Mouse (Mus musculus): Measurements from ENCODE around the gene Cyb561d1. TPM values are rescaled to one million over a fixed set of nuclear protein-coding genes. Genes with fewer than 3 reads are reported as not detected.
"Not testable (repeated sequence)": the region's sequence is repeated elsewhere in the genome, so short reads cannot be mapped to it uniquely, and the experiment has no call there.

Cyb561d1 gene
- 1.6 and 2.1 TPM in 2 replicates for polyA plus RNA-seq (2016; fragmentation: Nextera tagmentation; extraction: Ambion mirVana)

GRCm38 (mm10) chr3:108200329-108201323, at the start of gene Cyb561d1:
Gene Cyb561d1 (minus strand): TSS chr3:108201212.
- peak; percentile 93 for DNase-seq (ENCODE audit: low spot score)
- Histone ChIP-seq H3K4me1 (peaks cover 62% of the 10 kb centered on the region), H3K27ac (peak within 1 kb of the TSS; percentile 83), H3K27me3 (ENCODE audit: low read depth, poor library complexity, severe bottlenecking) (no peaks in the 10 kb centered on the region), H3K9me3 (replicated peaks) (no peaks in the 10 kb centered on the region), H3K4me3 (peak within 1 kb of the TSS; percentile 67), H3K36me3 (peaks cover 57% of the 10 kb centered on the region)
- 3% methylated on average over 44 of the region's 44 CpGs for WGBS

GRCm38 (mm10) chr3:108246857-108247256, 45.8 kb upstream of the Cyb561d1 start:
- H3K36me3 ChIP-seq = no peaks in the 10 kb centered on the region
- H3K9me3 ChIP-seq (replicated peaks) = no peaks in the 10 kb centered on the region
- 91% methylated on average over 2 of the region's 2 CpGs for WGBS
- H3K27ac ChIP-seq = no peak overlapping the region
- no peak overlapping the region for H3K4me3 ChIP-seq
- H3K27me3 ChIP-seq (ENCODE audit: low read depth, poor library complexity, severe bottlenecking) = no peaks in the 10 kb centered on the region
- H3K4me1 ChIP-seq = no peaks in the 10 kb centered on the region
- no peak for DNase-seq (ENCODE audit: low spot score)

GRCm38 (mm10) chr3:108241243-108241839, 40.3 kb upstream of the Cyb561d1 start:
- WGBS = 95% methylated on average over 3 of the region's 3 CpGs
- Histone ChIP-seq H3K9me3 (replicated peaks) (no peaks in the 10 kb centered on the region), H3K36me3 (no peaks in the 10 kb centered on the region), H3K4me1 (no peaks in the 10 kb centered on the region), H3K4me3 (no peak overlapping the region), H3K27ac (no peak overlapping the region), H3K27me3 (ENCODE audit: low read depth, poor library complexity, severe bottlenecking) (no peaks in the 10 kb centered on the region)
- no peak for DNase-seq (ENCODE audit: low spot score)

GRCm38 (mm10) chr3:108237474-108238102, 36.6 kb upstream of the Cyb561d1 start:
- WGBS = 85% methylated on average over 4 of the region's 4 CpGs
- not testable (repeated sequence) for H3K27me3 ChIP-seq (ENCODE audit: low read depth, poor library complexity, severe bottlenecking); H3K4me3 ChIP-seq; DNase-seq (ENCODE audit: low spot score); H3K4me1 ChIP-seq; H3K36me3 ChIP-seq; H3K27ac ChIP-seq; H3K9me3 ChIP-seq (replicated peaks)

GRCm38 (mm10) chr3:108231646-108232045, 30.6 kb upstream of the Cyb561d1 start:
- H3K9me3 ChIP-seq (replicated peaks) = no peaks in the 10 kb centered on the region
- no peak overlapping the region for H3K4me3 ChIP-seq
- H3K27ac ChIP-seq = no peak overlapping the region
- no peaks in the 10 kb centered on the region for H3K36me3 ChIP-seq
- 84% methylated on average over 4 of the region's 4 CpGs for WGBS
- DNase-seq (ENCODE audit: low spot score) = no peak
- H3K27me3 ChIP-seq (ENCODE audit: low read depth, poor library complexity, severe bottlenecking) = peaks cover 26% of the 10 kb centered on the region
- H3K4me1 ChIP-seq = peaks cover 2% of the 10 kb centered on the region

- no peaks in the 10 kb centered on the region for H3K9me3 ChIP-seq (replicated peaks)
- peaks cover 68% of the 10 kb centered on the region for H3K27me3 ChIP-seq (ENCODE audit: low read depth, poor library complexity, severe bottlenecking)
- 73% methylated on average over 2 of the region's 2 CpGs for WGBS
- no peak overlapping the region for H3K27ac ChIP-seq
- H3K36me3 ChIP-seq = no peaks in the 10 kb centered on the region
- H3K4me3 ChIP-seq = no peak overlapping the region
- H3K4me1 ChIP-seq = peaks cover 13% of the 10 kb centered on the region
- DNase-seq (ENCODE audit: low spot score) = no peak
Observed at GRCm38 (mm10) chr3:108227521-108227920, 26.5 kb upstream of the Cyb561d1 start.

- peaks cover 13% of the 10 kb centered on the region for H3K4me1 ChIP-seq
- H3K27me3 ChIP-seq (ENCODE audit: low read depth, poor library complexity, severe bottlenecking) = peaks cover 75% of the 10 kb centered on the region
- peak within 1 kb of the TSS; percentile 70 for H3K27ac ChIP-seq
- H3K9me3 ChIP-seq (replicated peaks) = no peaks in the 10 kb centered on the region
- no peaks in the 10 kb centered on the region for H3K36me3 ChIP-seq
- 6% methylated on average over 44 of the region's 44 CpGs for WGBS
- DNase-seq (ENCODE audit: low spot score) = no peak
- peak within 1 kb of the TSS; percentile 55 for H3K4me3 ChIP-seq
Observed at GRCm38 (mm10) chr3:108226558-108227350, 25.7 kb upstream of the Cyb561d1 start, which contains the start of gene Sypl2. Gene Sypl2 (minus strand): TSS chr3:108226648.

- Histone ChIP-seq H3K9me3 (replicated peaks) (no peaks in the 10 kb centered on the region), H3K4me1 (peaks cover 13% of the 10 kb centered on the region), H3K27ac (peak overlapping the region; percentile 70), H3K4me3 (peak overlapping the region; percentile 55), H3K36me3 (no peaks in the 10 kb centered on the region), H3K27me3 (ENCODE audit: low read depth, poor library complexity, severe bottlenecking) (peaks cover 83% of the 10 kb centered on the region)
- WGBS = 3% methylated on average over 61 of the region's 67 CpGs
- peak; percentile 71 for DNase-seq (ENCODE audit: low spot score)
Observed at GRCm38 (mm10) chr3:108225711-108226557, 24.9 kb upstream of the Cyb561d1 start.

GRCm38 (mm10) chr3:108220661-108221060, 19.6 kb upstream of the Cyb561d1 start:
- H3K36me3 ChIP-seq = no peaks in the 10 kb centered on the region
- H3K27ac ChIP-seq = no peak overlapping the region
- no peaks in the 10 kb centered on the region for H3K9me3 ChIP-seq (replicated peaks)
- no peak overlapping the region for H3K4me3 ChIP-seq
- peaks cover 63% of the 10 kb centered on the region for H3K27me3 ChIP-seq (ENCODE audit: low read depth, poor library complexity, severe bottlenecking)
- 84% methylated on average over 3 of the region's 3 CpGs for WGBS
- peaks cover 1% of the 10 kb centered on the region for H3K4me1 ChIP-seq
- no peak for DNase-seq (ENCODE audit: low spot score)

- Histone ChIP-seq H3K36me3 (no peaks in the 10 kb centered on the region), H3K27me3 (ENCODE audit: low read depth, poor library complexity, severe bottlenecking) (peaks cover 11% of the 10 kb centered on the region; the same call in 1 of the 2 replicates), H3K4me1 (peaks cover 12% of the 10 kb centered on the region), H3K27ac (no peak overlapping the region), H3K9me3 (replicated peaks) (no peaks in the 10 kb centered on the region), H3K4me3 (no peak overlapping the region)
- 20% methylated on average over 5 of the region's 5 CpGs for WGBS
- DNase-seq (ENCODE audit: low spot score) = peak; percentile 69
Observed at GRCm38 (mm10) chr3:108214734-108215133, 13.7 kb upstream of the Cyb561d1 start.

GRCm38 (mm10) chr3:108212406-108212805, 11.4 kb upstream of the Cyb561d1 start:
- Histone ChIP-seq H3K4me3 (no peak overlapping the region), H3K36me3 (peaks cover 15% of the 10 kb centered on the region), H3K27ac (no peak overlapping the region), H3K4me1 (peaks cover 31% of the 10 kb centered on the region), H3K9me3 (replicated peaks) (no peaks in the 10 kb centered on the region), H3K27me3 (ENCODE audit: low read depth, poor library complexity, severe bottlenecking) (peaks cover 5% of the 10 kb centered on the region; the same call in 1 of the 2 replicates)
- no peak for DNase-seq (ENCODE audit: low spot score)
- WGBS = 80% methylated on average over 8 of the region's 8 CpGs

All from limb, embryonic 10.5 days (tissue).